Mouse (Mus musculus): ENCODE measurements around the gene Haus2. TPM values are rescaled to one million over a fixed set of nuclear protein-coding genes. Genes with fewer than 3 reads are reported as not detected.

The Haus2 gene
- polyA plus RNA-seq, 1 experiment, result 4.4 TPM

GRCm38 (mm10) chr2:120628886-120629735 lies 19.9 kb downstream of the Haus2 start, which contains the start of gene Stard9:
Gene Stard9 (plus strand): TSS chr2:120629121.
- Histone ChIP-seq H3K36me3 (ENCODE audit: control insufficient read depth, insufficient read depth) (peaks cover 5% of the 10 kb centered on the region), H3K79me2 (ENCODE audit: control insufficient read depth, insufficient read depth) (peaks cover 8% of the 10 kb centered on the region), H3K4me3 (peak within 1 kb of the TSS; percentile 39), H3K4me2 (ENCODE audit: low read depth) (peak within 1 kb of the TSS; percentile 88), H3ac (ENCODE audit: control insufficient read depth, insufficient read length) (peak within 1 kb of the TSS; percentile 17), H3K27me3 (ENCODE audit: control insufficient read depth, insufficient read depth, insufficient read length) (no peaks in the 10 kb centered on the region)
- TF ChIP-seq REST (IDR thresholded peaks at IDR 0.05; ENCODE audit: insufficient read depth, insufficient read length) (no peak), SRF (IDR thresholded peaks at IDR 0.05; ENCODE audit: control insufficient read depth, insufficient read length, low read depth) (peak; percentile 18), MYOD1 (IDR thresholded peaks at IDR 0.05; ENCODE audit: control insufficient read depth in 1 of 3, insufficient read length in 2 of 3, low read depth in 2 of 3) (peak in 2 of 3 experiments; percentile 39 to 49), POLR2A (IDR thresholded peaks at IDR 0.05; ENCODE audit: insufficient read length, low read depth) (peak; percentile 83), USF1 (IDR thresholded peaks at IDR 0.05; ENCODE audit: low read depth) (no peak), POLR2AphosphoS2 (IDR thresholded peaks at IDR 0.05; ENCODE audit: insufficient read length, low read depth) (peak; percentile 68), MYOG (IDR thresholded peaks at IDR 0.05; ENCODE audit: control insufficient read depth in 1 of 3, insufficient read depth in 1 of 3, insufficient read length in 2 of 3, low read depth in 2 of 3) (peak in 2 of 3 experiments; percentile 64 to 72)

GRCm38 (mm10) chr2:120630246-120630645 lies 21.1 kb downstream of the Haus2 start:
- Histone ChIP-seq H3K27me3 (ENCODE audit: control insufficient read depth, insufficient read depth, insufficient read length) (no peaks in the 10 kb centered on the region), H3K79me2 (ENCODE audit: control insufficient read depth, insufficient read depth) (peaks cover 8% of the 10 kb centered on the region), H3K4me2 (ENCODE audit: low read depth) (peak overlapping the region; percentile 88), H3K36me3 (ENCODE audit: control insufficient read depth, insufficient read depth) (peaks cover 13% of the 10 kb centered on the region), H3ac (ENCODE audit: control insufficient read depth, insufficient read length) (no peak overlapping the region), H3K4me3 (peak overlapping the region; percentile 39)
- TF ChIP-seq POLR2AphosphoS2 (IDR thresholded peaks at IDR 0.05; ENCODE audit: insufficient read length, low read depth) (no peak), SRF (IDR thresholded peaks at IDR 0.05; ENCODE audit: control insufficient read depth, insufficient read length, low read depth) (no peak), E2F4 (IDR thresholded peaks at IDR 0.05; ENCODE audit: insufficient read depth) (no peak), USF1 (IDR thresholded peaks at IDR 0.05; ENCODE audit: low read depth) (no peak), MYOG (IDR thresholded peaks at IDR 0.05; ENCODE audit: control insufficient read depth in 1 of 3, insufficient read depth in 1 of 3, insufficient read length in 2 of 3, low read depth in 2 of 3) (no peak), POLR2A (IDR thresholded peaks at IDR 0.05; ENCODE audit: insufficient read length, low read depth) (no peak), MAX (IDR thresholded peaks at IDR 0.05; ENCODE audit: low read depth) (no peak), TCF3 (IDR thresholded peaks at IDR 0.05; ENCODE audit: insufficient read length, low read depth) (no peak), MYOD1 (IDR thresholded peaks at IDR 0.05; ENCODE audit: control insufficient read depth in 1 of 3, insufficient read length in 2 of 3, low read depth in 2 of 3) (no peak), TCF12 (IDR thresholded peaks at IDR 0.05; ENCODE audit: insufficient read depth, poor library complexity, severe bottlenecking) (no peak)

- TF ChIP-seq CEBPB (IDR thresholded peaks at IDR 0.05; ENCODE audit: insufficient read depth, poor library complexity, severe bottlenecking), result no peak
- no peak for TF ChIP-seq POLR2A (IDR thresholded peaks at IDR 0.05; ENCODE audit: insufficient read length, low read depth)
- TF ChIP-seq TCF3 (IDR thresholded peaks at IDR 0.05; ENCODE audit: insufficient read length, low read depth), result no peak
- no peak for TF ChIP-seq POLR2AphosphoS2 (IDR thresholded peaks at IDR 0.05; ENCODE audit: insufficient read length, low read depth)
- TF ChIP-seq TCF12 (IDR thresholded peaks at IDR 0.05; ENCODE audit: insufficient read depth, poor library complexity, severe bottlenecking), result no peak
- TF ChIP-seq MYOD1 (IDR thresholded peaks at IDR 0.05; ENCODE audit: control insufficient read depth in 1 of 3, insufficient read length in 2 of 3, low read depth in 2 of 3), result no peak
- TF ChIP-seq REST (IDR thresholded peaks at IDR 0.05; ENCODE audit: insufficient read depth, insufficient read length), result no peak
- no peak for TF ChIP-seq MYOG (IDR thresholded peaks at IDR 0.05; ENCODE audit: control insufficient read depth in 1 of 3, insufficient read depth in 1 of 3, insufficient read length in 2 of 3, low read depth in 2 of 3)
- TF ChIP-seq SRF (IDR thresholded peaks at IDR 0.05; ENCODE audit: control insufficient read depth, insufficient read length, low read depth), result no peak
- TF ChIP-seq E2F4 (IDR thresholded peaks at IDR 0.05; ENCODE audit: insufficient read depth), result no peak
- TF ChIP-seq MAX (IDR thresholded peaks at IDR 0.05; ENCODE audit: low read depth), result no peak
- TF ChIP-seq USF1 (IDR thresholded peaks at IDR 0.05; ENCODE audit: low read depth), result no peak
- peak overlapping the region; percentile 88 for H3K4me2 ChIP-seq (ENCODE audit: low read depth)
- peak overlapping the region; percentile 39 for H3K4me3 ChIP-seq
These were observed 21.5 kb downstream of the Haus2 start for GRCm38 (mm10) chr2:120630655-120631054.

GRCm38 (mm10) chr2:120631521-120631920 lies 22.3 kb downstream of the Haus2 start:
- H3K36me3 ChIP-seq (ENCODE audit: control insufficient read depth, insufficient read depth), result peaks cover 13% of the 10 kb centered on the region
- H3K79me2 ChIP-seq (ENCODE audit: control insufficient read depth, insufficient read depth), result peaks cover 8% of the 10 kb centered on the region
- H3K4me2 ChIP-seq (ENCODE audit: low read depth), result peak overlapping the region; percentile 88
- no peak overlapping the region for H3ac ChIP-seq (ENCODE audit: control insufficient read depth, insufficient read length)
- H3K4me3 ChIP-seq, result no peak overlapping the region
- H3K27me3 ChIP-seq (ENCODE audit: control insufficient read depth, insufficient read depth, insufficient read length), result no peaks in the 10 kb centered on the region
- TF ChIP-seq MYOD1 (IDR thresholded peaks at IDR 0.05; ENCODE audit: control insufficient read depth in 1 of 3, insufficient read length in 2 of 3, low read depth in 2 of 3) (peak in 1 of 3 experiments; percentile 15), E2F4 (IDR thresholded peaks at IDR 0.05; ENCODE audit: insufficient read depth) (no peak), REST (IDR thresholded peaks at IDR 0.05; ENCODE audit: insufficient read depth, insufficient read length) (no peak), MYOG (IDR thresholded peaks at IDR 0.05; ENCODE audit: control insufficient read depth in 1 of 3, insufficient read depth in 1 of 3, insufficient read length in 2 of 3, low read depth in 2 of 3) (peak in 1 of 3 experiments; percentile 41)

More at GRCm38 (mm10) chr2:120630655-120631054, 21.5 kb downstream of the Haus2 start:
- Histone ChIP-seq H3K36me3 (ENCODE audit: control insufficient read depth, insufficient read depth) (peaks cover 13% of the 10 kb centered on the region), H3K27me3 (ENCODE audit: control insufficient read depth, insufficient read depth, insufficient read length) (no peaks in the 10 kb centered on the region), H3K79me2 (ENCODE audit: control insufficient read depth, insufficient read depth) (peaks cover 8% of the 10 kb centered on the region), H3ac (ENCODE audit: control insufficient read depth, insufficient read length) (no peak overlapping the region)
